Mouse (Mus musculus): ENCODE data around the gene Prpf8. TPM values are rescaled to one million over a fixed set of nuclear protein-coding genes. Genes with fewer than 3 reads are reported as not detected.

The Prpf8 gene
- 85.3 and 112 TPM in 2 replicates for polyA plus RNA-seq (2012; rRNA removed)

DNA sequence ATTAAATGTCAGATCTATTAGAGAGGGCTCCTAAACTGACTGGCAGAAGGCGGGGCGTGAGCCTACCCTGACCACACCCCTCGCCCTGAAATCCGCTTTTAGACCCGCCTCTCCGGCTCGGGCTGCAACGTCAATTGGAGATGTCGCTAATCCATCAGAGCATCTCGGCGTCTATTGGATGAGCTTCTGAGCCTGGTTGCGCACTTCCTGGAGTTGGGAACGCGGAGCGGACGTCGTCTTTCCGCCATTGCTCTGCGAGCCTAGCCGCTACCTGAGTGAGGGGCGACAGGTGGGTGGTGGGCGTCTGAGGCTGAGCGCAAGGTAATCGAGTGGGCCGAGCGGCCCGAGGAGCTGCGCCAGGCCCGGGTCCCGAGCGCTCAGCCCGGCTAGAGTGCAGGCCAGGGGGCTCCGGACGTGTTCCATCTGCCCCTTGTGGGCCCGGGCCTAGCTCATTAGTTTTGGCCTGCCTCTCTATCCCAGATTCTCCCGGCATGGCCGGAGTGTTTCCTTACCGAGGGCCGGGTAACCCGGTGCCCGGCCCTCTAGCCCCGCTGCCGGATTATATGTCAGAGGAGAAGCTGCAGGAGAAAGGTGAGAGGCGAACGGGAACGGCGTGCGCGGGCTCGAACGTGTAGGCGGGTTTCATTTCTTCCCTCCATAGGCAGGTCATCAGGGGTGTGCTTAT is at the start of gene Prpf8:
Gene Prpf8 (plus strand): TSS at position 216 of the 685 bp plus-strand sequence.

DNA sequence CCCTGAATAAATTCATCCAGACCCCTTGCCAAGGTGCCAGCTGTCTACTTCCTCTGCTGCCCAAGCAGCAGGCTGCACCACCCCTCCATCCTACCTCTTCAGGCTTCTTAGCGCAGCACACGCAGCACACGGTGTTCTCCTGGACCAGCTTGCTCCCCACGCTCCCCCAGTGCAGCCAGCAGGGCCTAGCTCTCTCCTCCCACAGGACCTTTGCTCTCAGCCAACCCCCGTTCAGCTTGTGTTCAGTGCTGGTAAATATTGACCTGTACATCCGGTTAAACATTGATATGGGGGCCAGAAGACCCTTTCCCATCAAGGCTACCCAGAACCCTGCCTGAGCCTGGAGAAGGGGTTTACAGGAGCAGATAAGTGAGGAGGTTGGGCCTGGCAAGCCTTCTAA is 47.3 kb upstream of the Prpf8 start, which contains the start of gene Serpinf2:
Gene Serpinf2 (minus strand): TSS at position 229 of the 400 bp plus-strand sequence.

DNA sequence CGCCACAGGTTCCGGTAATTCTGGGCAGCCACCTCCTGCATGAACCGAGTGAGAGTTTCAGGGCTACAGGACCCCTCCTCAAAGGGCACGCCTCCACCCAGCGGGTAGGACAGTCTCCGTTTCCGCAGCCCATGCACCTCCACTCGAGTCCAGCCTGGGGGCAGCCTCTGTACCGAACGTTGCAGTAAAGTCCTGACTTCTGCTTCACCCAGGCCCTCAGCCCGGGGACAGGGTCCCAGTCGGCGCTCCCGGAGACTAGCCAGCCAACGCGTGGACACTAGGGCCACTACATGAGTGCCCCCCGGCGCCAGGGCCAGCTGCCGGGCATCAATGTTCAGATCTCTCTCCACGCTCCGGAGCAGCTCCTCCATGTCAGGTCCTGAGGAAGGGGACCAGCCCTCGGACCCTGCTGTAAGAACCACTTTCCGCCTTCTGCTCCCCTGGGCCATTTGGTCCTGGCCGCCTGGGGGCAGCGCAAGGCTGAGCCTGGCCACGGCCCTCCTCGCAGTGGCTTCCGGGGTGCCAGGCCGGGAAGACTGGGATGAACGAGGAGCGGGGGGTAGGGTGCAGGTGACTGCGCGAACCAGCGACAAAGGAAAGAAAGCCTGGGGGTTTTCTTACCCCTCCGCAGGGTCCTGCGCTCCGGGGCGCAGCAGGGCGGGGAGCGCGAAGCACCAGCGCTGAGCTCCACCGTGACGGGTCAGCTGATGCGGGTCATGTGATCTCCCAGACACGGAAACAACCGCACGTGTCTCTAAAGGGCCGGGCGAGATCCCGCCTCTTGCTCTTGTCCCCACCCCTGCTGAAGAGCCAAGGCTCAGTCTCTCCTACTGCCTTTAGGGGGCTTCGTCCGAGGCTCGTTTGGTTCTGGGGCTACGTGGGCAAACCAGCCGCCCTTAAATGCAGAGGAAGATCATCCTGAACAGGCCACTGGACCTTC is 32.4 kb upstream of the Prpf8 start, which contains the start of gene Wdr81:
Gene Wdr81 (minus strand): TSS at position 727 of the 940 bp plus-strand sequence.

DNA sequence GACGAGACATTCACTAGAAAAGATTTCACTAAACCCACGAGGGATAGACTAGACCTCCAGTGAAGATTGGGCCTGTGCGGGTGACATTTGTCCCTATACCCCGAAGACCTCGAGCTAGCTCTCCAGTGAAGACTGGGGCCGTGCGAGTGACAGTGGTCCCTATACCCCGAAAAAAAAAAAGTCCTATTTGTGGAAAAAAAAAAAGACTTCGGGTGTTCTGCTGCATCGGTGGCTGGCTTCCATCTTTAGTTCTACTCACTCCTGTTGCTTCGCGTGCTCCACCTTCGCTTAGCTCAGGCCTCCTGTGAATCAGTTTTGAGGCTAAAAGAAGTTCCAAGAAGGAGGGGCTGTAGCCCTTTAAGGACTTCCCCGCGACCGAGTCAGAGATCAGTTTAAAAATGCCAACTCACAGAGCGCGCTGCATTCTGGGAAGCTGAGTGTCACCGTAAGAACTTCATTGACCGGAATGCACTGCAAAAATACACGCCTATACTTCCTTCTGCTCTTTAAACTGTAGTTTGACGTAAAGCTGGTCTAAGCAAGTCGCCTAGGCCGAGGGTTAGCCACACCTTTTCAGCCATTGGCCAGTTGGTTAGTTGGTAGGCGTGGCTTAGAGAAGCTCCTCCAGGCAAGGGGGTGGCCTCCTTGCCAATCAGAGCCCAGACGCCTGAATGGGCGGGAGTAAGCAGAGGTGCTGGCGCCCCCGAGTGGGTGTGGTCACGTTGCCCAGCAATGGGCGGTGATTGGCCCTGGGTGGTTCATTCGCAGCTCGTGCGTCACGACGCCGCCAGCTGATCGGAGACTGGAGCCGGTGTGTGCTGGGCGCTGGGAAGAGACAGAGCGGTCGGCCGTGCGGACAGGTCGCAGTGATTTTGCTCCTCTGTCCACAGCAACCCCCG is 25.5 kb upstream of the Prpf8 start, which contains the start of gene Tlcd2:
Gene Tlcd2 (plus strand): TSS at position 872 of the 899 bp plus-strand sequence.

GRCm38 (mm10) chr11:75509741-75510626 is 23.4 kb downstream of the Prpf8 start, which contains the start of gene Rilp:
Gene Rilp (plus strand): TSS chr11:75510094.

DNA sequence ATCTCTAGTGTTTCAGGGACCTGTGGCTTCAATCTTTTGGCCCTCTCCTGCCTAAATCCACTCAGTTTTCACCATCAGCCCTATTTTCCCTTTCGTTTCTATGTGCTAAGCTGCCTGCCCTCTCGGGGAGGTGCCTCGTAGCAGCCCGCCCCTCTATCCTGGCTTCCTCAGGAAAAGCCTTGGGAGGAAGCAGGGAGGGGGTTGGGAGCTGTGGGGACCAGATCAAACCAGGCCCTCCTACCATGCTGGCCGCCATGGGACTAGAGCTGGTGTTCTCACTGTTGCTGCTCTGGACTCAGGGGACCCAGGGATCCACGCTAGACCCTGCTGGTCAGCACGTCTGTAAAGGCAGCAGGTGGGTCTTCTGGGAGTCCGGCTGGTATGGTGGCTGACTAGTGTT is 26.7 kb downstream of the Prpf8 start, which contains the start of gene Scarf1:
Gene Scarf1 (plus strand): TSS at position 205 of the 400 bp plus-strand sequence.

GRCm38 (mm10) chr11:75531469-75532242 is 45.0 kb downstream of the Prpf8 start, which contains the start of gene Slc43a2:
Gene Slc43a2 (plus strand): TSS chr11:75531694.

Other genes with a start within 250 kb of the Prpf8 start
- 23.3 and 26.9 TPM in 2 replicates for gene Rpa1, start 138.5 kb upstream of the Prpf8 start, polyA plus RNA-seq (2012; rRNA removed)
- gene Smyd4, start 138.4 kb upstream of the Prpf8 start, polyA plus RNA-seq (2012; rRNA removed): 5.8 and 6.2 TPM in 2 replicates
- gene Serpinf1, start 64.1 kb upstream of the Prpf8 start, polyA plus RNA-seq (2012; rRNA removed): 367 and 447 TPM in 2 replicates
- 0.95 and 1.9 TPM in 2 replicates for gene Serpinf2, start 47.2 kb upstream of the Prpf8 start, polyA plus RNA-seq (2012; rRNA removed)
- gene Wdr81, start 32.1 kb upstream of the Prpf8 start, polyA plus RNA-seq (2012; rRNA removed): 23.6 and 26.6 TPM in 2 replicates
- gene Tlcd2, start 25.1 kb upstream of the Prpf8 start, polyA plus RNA-seq (2012; rRNA removed): 30.6 and 38.9 TPM in 2 replicates
- gene Rilp, start 23.3 kb downstream of the Prpf8 start, polyA plus RNA-seq (2012; rRNA removed): 3.0 and 3.9 TPM in 2 replicates
- 20.2 and 25.3 TPM in 2 replicates for gene Scarf1, start 26.7 kb downstream of the Prpf8 start, polyA plus RNA-seq (2012; rRNA removed)
- gene Slc43a2, start 44.9 kb downstream of the Prpf8 start, polyA plus RNA-seq (2012; rRNA removed): 36.2 and 37.0 TPM in 2 replicates
- 48.4 and 54.3 TPM in 2 replicates for gene Pitpna, start 101.3 kb downstream of the Prpf8 start, polyA plus RNA-seq (2012; rRNA removed)
- gene Inpp5k, start 144.2 kb downstream of the Prpf8 start, polyA plus RNA-seq (2012; rRNA removed): 48.6 and 66.3 TPM in 2 replicates
- gene Myo1c, start 163.7 kb downstream of the Prpf8 start, polyA plus RNA-seq (2012; rRNA removed): 94.1 and 98.0 TPM in 2 replicates
- 112 and 267 TPM in 2 replicates for gene Crk, start 192.4 kb downstream of the Prpf8 start, polyA plus RNA-seq (2012; rRNA removed)
- 85.6 and 87.0 TPM in 2 replicates for gene Ywhae, start 246.1 kb downstream of the Prpf8 start, polyA plus RNA-seq (2012; rRNA removed)